Mouse (Mus musculus): ENCODE results near the gene G6pc.
"Not testable (repeated sequence)": the region's sequence is repeated elsewhere in the genome, so short reads cannot be mapped to it uniquely, and the experiment has no call there.

Gene G6pc

GRCm38 (mm10) chr11:101354438-101355010, 12.8 kb upstream of the G6pc start:
- in situ Hi-C loops (cut with MboI, MseI), result no loop called here

- in situ Hi-C loops (cut with MboI, MseI), result no loop called here
These were observed 11.4 kb upstream of the G6pc start for GRCm38 (mm10) chr11:101355916-101356315.

- in situ Hi-C loops (cut with MboI, MseI), result no loop called here
These were observed 9.7 kb upstream of the G6pc start for GRCm38 (mm10) chr11:101357505-101358182.

- in situ Hi-C loops (cut with MboI, MseI), result no loop called here
These were observed 7.6 kb upstream of the G6pc start for GRCm38 (mm10) chr11:101359776-101360175.

GRCm38 (mm10) chr11:101360651-101361113, 6.7 kb upstream of the G6pc start:
- in situ Hi-C loops (cut with MboI, MseI), result no loop called here

- in situ Hi-C loops (cut with MboI, MseI), result no loop called here
These were observed 2.8 kb upstream of the G6pc start for GRCm38 (mm10) chr11:101364531-101364931.

- in situ Hi-C loops (cut with MboI, MseI), result no loop called here
These were observed 2.8 kb downstream of the G6pc start for GRCm38 (mm10) chr11:101370141-101370540.

- in situ Hi-C loops (cut with MboI, MseI), result no loop called here
These were observed 7.1 kb downstream of the G6pc start for GRCm38 (mm10) chr11:101374421-101374938.

- in situ Hi-C loops (cut with MboI, MseI), result not testable (repeated sequence)
These were observed 10.8 kb downstream of the G6pc start for GRCm38 (mm10) chr11:101378196-101378595.

GRCm38 (mm10) chr11:101378926-101379325, 11.6 kb downstream of the G6pc start:
- in situ Hi-C loops (cut with MboI, MseI), result no loop called here

- in situ Hi-C loops (cut with MboI, MseI), result no loop called here
These were observed 14.5 kb downstream of the G6pc start for GRCm38 (mm10) chr11:101381817-101382216.

GRCm38 (mm10) chr11:101395110-101395509, 27.7 kb downstream of the G6pc start:
- in situ Hi-C loops (cut with MboI, MseI), result no loop called here

- in situ Hi-C loops (cut with MboI, MseI), result no loop called here
These were observed 47.9 kb downstream of the G6pc start for GRCm38 (mm10) chr11:101415306-101415705.

GRCm38 (mm10) chr11:101416433-101417100, 49.2 kb downstream of the G6pc start:
- in situ Hi-C loops (cut with MboI, MseI), result no loop called here

- in situ Hi-C loops (cut with MboI, MseI), result no loop called here
These were observed 49.9 kb downstream of the G6pc start, which contains the start of gene Aarsd1 for GRCm38 (mm10) chr11:101417101-101417855. Gene Aarsd1, minus strand, starts transcription at chr11:101417615.

- in situ Hi-C loops (cut with MboI, MseI), result no loop called here
These were observed 51.6 kb downstream of the G6pc start for GRCm38 (mm10) chr11:101418991-101419390.

GRCm38 (mm10) chr11:101419610-101420009, 52.2 kb downstream of the G6pc start:
- in situ Hi-C loops (cut with MboI, MseI), result no loop called here

GRCm38 (mm10) chr11:101420148-101420547, 52.8 kb downstream of the G6pc start:
- in situ Hi-C loops (cut with MboI, MseI), result no loop called here

GRCm38 (mm10) chr11:101424105-101424851, 56.9 kb downstream of the G6pc start, which contains the start of gene Gm27029:
Gene Gm27029, minus strand, starts transcription at chr11:101424796.
- in situ Hi-C loops (cut with MboI, MseI), result no loop called here

GRCm38 (mm10) chr11:101424925-101425813, 57.8 kb downstream of the G6pc start, which contains the start of the genes Rundc1 and Ptges3l:
Gene Rundc1, plus strand, starts transcription at chr11:101425085.
Gene Ptges3l, minus strand, starts transcription at chr11:101425333.
- in situ Hi-C loops (cut with MboI, MseI), result no loop called here

Data from T-helper 2 cell (primary cell).